In the genomic region with DNA sequence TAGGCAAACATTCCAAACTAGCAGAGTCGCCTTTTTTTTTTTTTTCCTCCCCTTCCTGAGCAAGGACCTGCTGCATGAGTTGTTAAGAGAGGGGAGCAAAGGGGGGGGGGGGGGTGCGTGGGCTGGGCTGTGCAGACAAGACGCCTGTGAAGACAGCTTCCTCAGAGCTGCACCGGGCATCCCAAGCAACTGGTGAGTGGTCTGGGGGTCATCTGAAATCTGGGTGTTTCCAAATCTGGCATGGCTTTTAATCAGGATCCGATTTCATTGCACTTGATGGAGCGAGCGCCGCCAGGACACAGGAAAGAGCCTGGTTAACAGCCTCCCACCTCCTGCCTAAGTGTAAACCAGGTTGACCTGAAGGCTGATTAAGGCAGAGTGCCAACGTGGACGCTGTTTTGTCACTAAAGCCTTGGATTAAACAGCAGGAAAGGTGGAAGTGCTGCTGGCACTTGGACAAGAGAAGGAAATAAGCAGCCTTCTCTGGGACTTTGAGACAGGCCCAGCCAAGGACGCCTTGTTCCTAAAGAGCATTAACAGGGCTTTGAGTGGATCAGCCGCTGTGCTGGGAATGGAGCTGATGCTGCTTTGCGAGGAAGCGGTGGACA, we compare ENCODE assay signal across 11 mouse cellular contexts.
DNase-seq lines count a peak whose midpoint lies in the region; ATAC-seq and TF ChIP-seq lines count a peak whose summit lies in the region.
"Had no signal": no experiment of that assay in that cellular context is flagged by ENCODE, and none has a peak within 500 bp of the region (broad histone marks: within the 10 kb centered on the region; RNA-seq: fewer than 3 reads in every experiment).

No protein-coding gene starts in this region.

- 18% methylated on average over 14 of the region's 14 CpGs for WGBS in heart, embryonic 15.5 days
- 44% methylated on average over 13 of the region's 14 CpGs for WGBS in midbrain, embryonic 11.5 days
- 46% methylated on average over 14 of the region's 14 CpGs for WGBS in midbrain, embryonic 14.5 days
- WGBS in intestine, embryonic 15.5 days, result 21% methylated on average over 14 of the region's 14 CpGs
- 10% methylated on average over 14 of the region's 14 CpGs for WGBS in stomach, postnatal 0 days

- no peak for TF ChIP-seq EP300 in stomach, postnatal 0 days (optimal IDR thresholded peaks at IDR 0.05)

- H3K27ac ChIP-seq in heart, embryonic 15.5 days, result no peak overlapping the region
- H3K27ac ChIP-seq in midbrain, embryonic 11.5 days (ENCODE audit: low read depth, low read length), result no peak overlapping the region
- H3K27ac ChIP-seq in midbrain, embryonic 14.5 days (replicated peaks; ENCODE audit: low read depth, low read length), result no peak overlapping the region
- H3K27ac ChIP-seq in intestine, embryonic 15.5 days, result no peak overlapping the region
- H3K27ac ChIP-seq in stomach, postnatal 0 days (replicated peaks), result no peak overlapping the region

- no peak for DNase-seq in heart, adult 8-10 months (ENCODE audit: low spot score)
- peak; percentile 80 for DNase-seq in midbrain, embryonic 11.5 days (ENCODE audit: low spot score, missing footprints)
- no peak for DNase-seq in midbrain, embryonic 14.5 days
- DNase-seq in stomach, postnatal 0 days (ENCODE audit: low spot score), result peak; percentile 15
- no peak for DNase-seq in thymus, adult 18-20 months
- DNase-seq in urinary bladder, adult 18-20 months (ENCODE audit: low spot score in 2 of 2), result no peak
- DNase-seq: adrenal gland, postnatal 14 days; right cerebral cortex, adult 18-20 months had no signal

- ATAC-seq in heart, embryonic 15.5 days (replicated peaks; ENCODE audit: insufficient number of reproducible peaks, insufficient read depth, low FRiP score, low read depth), result no peak
- ATAC-seq in midbrain, embryonic 11.5 days (ENCODE audit: low FRiP score), result no peak
- no peak for ATAC-seq in midbrain, embryonic 14.5 days (ENCODE audit: low FRiP score, low TSS enrichment)
- no peak for ATAC-seq in intestine, embryonic 15.5 days
- ATAC-seq in stomach, postnatal 0 days (ENCODE audit: low FRiP score, low TSS enrichment), result no peak

- H3K27me3 ChIP-seq in heart, embryonic 15.5 days, result no peaks in the 10 kb centered on the region
- no peaks in the 10 kb centered on the region for H3K27me3 ChIP-seq in midbrain, embryonic 11.5 days (ENCODE audit: control insufficient read depth, insufficient read depth, low read length)
- H3K27me3 ChIP-seq in midbrain, embryonic 14.5 days (ENCODE audit: control insufficient read depth, insufficient read depth, low read length), result no peaks in the 10 kb centered on the region
- H3K27me3 ChIP-seq in intestine, embryonic 15.5 days (replicated peaks), result no peaks in the 10 kb centered on the region
- no peaks in the 10 kb centered on the region for H3K27me3 ChIP-seq in stomach, postnatal 0 days (ENCODE audit: control insufficient read depth, insufficient read depth, low read length)

- H3K4me2 ChIP-seq in heart, embryonic 15.5 days, result peak overlapping the region; percentile 49
- no peak overlapping the region for H3K4me2 ChIP-seq in midbrain, embryonic 11.5 days
- H3K4me2 ChIP-seq in midbrain, embryonic 14.5 days (ENCODE audit: low read length), result no peak overlapping the region
- peak overlapping the region; percentile 28 for H3K4me2 ChIP-seq in intestine, embryonic 15.5 days (replicated peaks)
- H3K4me2 ChIP-seq in stomach, postnatal 0 days (replicated peaks; ENCODE audit: low read depth), result peak overlapping the region; percentile 29; the same call in 1 of the 2 replicates

- TF ChIP-seq CTCF in stomach, postnatal 0 days (IDR thresholded peaks at IDR 0.05; ENCODE audit: low read depth), result no peak

- 0 out of 2 replicates have a peak overlapping the region, but pooled peaks have one; percentile 2 for H3K4me3 ChIP-seq in heart, embryonic 15.5 days
- H3K4me3 ChIP-seq in midbrain, embryonic 11.5 days (ENCODE audit: low read depth, low read length), result no peak overlapping the region
- H3K4me3 ChIP-seq in midbrain, embryonic 14.5 days (replicated peaks; ENCODE audit: low read depth, low read length), result no peak overlapping the region
- H3K4me3 ChIP-seq in intestine, embryonic 15.5 days (replicated peaks), result no peak overlapping the region
- H3K4me3 ChIP-seq in stomach, postnatal 0 days (ENCODE audit: low read depth, low read length), result no peak overlapping the region

- H3K4me1 ChIP-seq in heart, embryonic 15.5 days (replicated peaks), result peaks cover 4% of the 10 kb centered on the region; the same call in 1 of the 2 replicates
- peaks cover 14% of the 10 kb centered on the region for H3K4me1 ChIP-seq in midbrain, embryonic 11.5 days (ENCODE audit: control insufficient read depth, insufficient read depth, low read length)
- H3K4me1 ChIP-seq in midbrain, embryonic 14.5 days (ENCODE audit: control insufficient read depth, insufficient read depth, low read length), result peaks cover 15% of the 10 kb centered on the region
- no peaks in the 10 kb centered on the region for H3K4me1 ChIP-seq in intestine, embryonic 15.5 days (replicated peaks)
- no peaks in the 10 kb centered on the region for H3K4me1 ChIP-seq in stomach, postnatal 0 days (replicated peaks; ENCODE audit: control insufficient read depth, insufficient read depth)

- no peaks in the 10 kb centered on the region for H3K36me3 ChIP-seq in heart, embryonic 15.5 days
- H3K36me3 ChIP-seq in midbrain, embryonic 11.5 days (ENCODE audit: control insufficient read depth, insufficient read depth, low read length), result no peaks in the 10 kb centered on the region
- H3K36me3 ChIP-seq in midbrain, embryonic 14.5 days (ENCODE audit: control insufficient read depth, insufficient read depth, low read length), result no peaks in the 10 kb centered on the region
- no peaks in the 10 kb centered on the region for H3K36me3 ChIP-seq in intestine, embryonic 15.5 days
- H3K36me3 ChIP-seq in stomach, postnatal 0 days (ENCODE audit: control insufficient read depth, insufficient read depth, low read length), result no peaks in the 10 kb centered on the region
- H3K36me3 ChIP-seq: G1E had no signal

- no peaks in the 10 kb centered on the region for H3K9me3 ChIP-seq in heart, embryonic 15.5 days (replicated peaks)
- no peaks in the 10 kb centered on the region for H3K9me3 ChIP-seq in midbrain, embryonic 11.5 days (ENCODE audit: control insufficient read depth, low read length)
- no peaks in the 10 kb centered on the region for H3K9me3 ChIP-seq in midbrain, embryonic 14.5 days (ENCODE audit: control insufficient read depth, low read length)
- no peaks in the 10 kb centered on the region for H3K9me3 ChIP-seq in intestine, embryonic 15.5 days
- no peaks in the 10 kb centered on the region for H3K9me3 ChIP-seq in stomach, postnatal 0 days (ENCODE audit: control insufficient read depth, low read length)

- no peak overlapping the region for H3K9ac ChIP-seq in heart, embryonic 15.5 days
- no peak overlapping the region for H3K9ac ChIP-seq in midbrain, embryonic 11.5 days (ENCODE audit: low read length)
- H3K9ac ChIP-seq in midbrain, embryonic 14.5 days (replicated peaks; ENCODE audit: low read length), result no peak overlapping the region
- no peak overlapping the region for H3K9ac ChIP-seq in intestine, embryonic 15.5 days
- H3K9ac ChIP-seq in stomach, postnatal 0 days (ENCODE audit: low read length), result no peak overlapping the region

Comparison
In these comparisons a context has a peak if more than half of its experiments do, and no peak if none do; other contexts are left out.
1. DNase-seq: peak in midbrain, embryonic 11.5 days (single experiment) and stomach, postnatal 0 days (single experiment); none in heart, adult 8-10 months (single experiment), midbrain, embryonic 14.5 days (single experiment), thymus, adult 18-20 months (0 of 2) and urinary bladder, adult 18-20 months (0 of 2).
2. H3K4me2 ChIP-seq: peak in heart, embryonic 15.5 days (single experiment), intestine, embryonic 15.5 days (single experiment) and stomach, postnatal 0 days (single experiment); none in midbrain, embryonic 11.5 days (single experiment) and midbrain, embryonic 14.5 days (single experiment).